Mouse (Mus musculus): ENCODE measurements at regions not wholly inside any gene's neighbourhood (a gene's known extent, or its start where the extent isn't known, plus 50 kb on each side); places are given as distances from the start of the nearest gene placed in this dataset.
A peak's percentile ranks its signal among the peaks of the same experiment; 100 is the strongest.

- DNase-seq = no peak
Observed at GRCm38 (mm10) chr4:149844971-149845370, 70.9 kb upstream of the Slc25a33 start.

- DNase-seq = no peak
Observed at GRCm38 (mm10) chr4:149843736-149844135, 69.7 kb upstream of the Slc25a33 start.

GRCm38 (mm10) chr4:149842906-149843305, 68.8 kb upstream of the Slc25a33 start:
- no peak for DNase-seq

- peak; percentile 58 to 63 for DNase-seq
Observed at GRCm38 (mm10) chr4:149841856-149842255, 67.8 kb upstream of the Slc25a33 start.

GRCm38 (mm10) chr4:149840511-149841292, 66.6 kb upstream of the Slc25a33 start:
- no peak for DNase-seq

GRCm38 (mm10) chr4:149838682-149839081, 64.6 kb upstream of the Slc25a33 start:
- DNase-seq = peak; percentile 65 to 68

- no peak for DNase-seq
Observed at GRCm38 (mm10) chr4:149834646-149835156, 60.6 kb upstream of the Slc25a33 start.

- no peak for DNase-seq
Observed at GRCm38 (mm10) chr4:149832446-149833101, 58.5 kb upstream of the Slc25a33 start.

GRCm38 (mm10) chr4:149830551-149831192, 56.6 kb upstream of the Slc25a33 start:
- DNase-seq = no peak

- no peak for DNase-seq
Observed at GRCm38 (mm10) chr4:149829964-149830363, 55.9 kb upstream of the Slc25a33 start.

GRCm38 (mm10) chr4:149827784-149828183, 53.7 kb upstream of the Slc25a33 start:
- DNase-seq = no peak
